Mouse (Mus musculus): Measurements from ENCODE around the gene Riiad1.

Riiad1 gene

DNA sequence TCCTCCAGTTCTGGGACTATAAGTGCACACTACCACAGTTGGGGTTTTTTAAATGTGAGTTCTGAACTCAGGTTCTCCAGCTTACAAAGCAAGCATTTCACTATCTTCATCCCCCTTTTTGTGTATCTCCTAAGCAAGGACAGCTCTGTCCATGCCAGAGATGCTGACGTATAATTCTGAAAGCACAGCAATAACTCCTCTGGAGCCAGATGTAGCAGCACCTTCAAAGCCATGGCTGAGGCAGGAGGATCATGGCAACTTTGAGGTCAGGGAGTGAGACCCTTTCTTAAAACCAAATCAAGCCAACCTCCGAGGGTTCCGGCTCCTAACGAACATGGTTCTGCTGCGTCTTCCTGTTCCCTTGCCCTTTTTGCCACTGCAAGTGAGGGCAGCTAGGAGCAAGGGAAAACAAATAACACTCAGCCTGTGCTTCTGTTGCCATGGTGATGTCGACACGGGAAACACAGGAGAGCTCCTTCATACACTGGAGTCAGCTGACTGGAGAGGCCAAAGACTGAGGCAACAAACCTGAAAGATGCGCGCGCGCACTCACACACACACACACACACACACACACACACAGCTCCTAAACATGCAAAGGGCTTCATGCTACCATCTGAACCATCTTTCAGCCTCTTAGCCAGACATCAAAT is 16.1 kb downstream of the Riiad1 start:
- 46% methylated on average over 11 of the region's 11 CpGs for WGBS

DNA sequence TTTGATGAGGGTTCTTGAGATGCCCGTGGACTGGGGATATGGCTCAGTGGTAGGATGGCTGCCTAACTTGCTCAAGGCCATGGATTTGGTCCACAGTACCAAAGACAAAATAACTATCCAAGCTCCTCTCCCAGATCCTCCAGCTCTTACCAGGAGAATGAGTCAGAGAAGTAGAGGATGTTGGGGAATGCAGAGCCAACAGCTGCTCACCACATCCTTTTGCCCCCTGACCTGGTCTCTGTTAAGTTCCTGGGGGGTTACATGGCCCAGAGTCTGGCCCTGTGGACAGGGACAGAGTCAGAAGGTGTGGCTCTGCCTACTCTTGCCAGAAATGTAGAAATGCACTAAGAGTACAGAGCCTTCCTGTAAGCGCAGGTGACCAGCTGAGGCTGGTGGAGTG is 20.3 kb downstream of the Riiad1 start:
- WGBS = 79% methylated on average over 2 of the region's 2 CpGs

DNA sequence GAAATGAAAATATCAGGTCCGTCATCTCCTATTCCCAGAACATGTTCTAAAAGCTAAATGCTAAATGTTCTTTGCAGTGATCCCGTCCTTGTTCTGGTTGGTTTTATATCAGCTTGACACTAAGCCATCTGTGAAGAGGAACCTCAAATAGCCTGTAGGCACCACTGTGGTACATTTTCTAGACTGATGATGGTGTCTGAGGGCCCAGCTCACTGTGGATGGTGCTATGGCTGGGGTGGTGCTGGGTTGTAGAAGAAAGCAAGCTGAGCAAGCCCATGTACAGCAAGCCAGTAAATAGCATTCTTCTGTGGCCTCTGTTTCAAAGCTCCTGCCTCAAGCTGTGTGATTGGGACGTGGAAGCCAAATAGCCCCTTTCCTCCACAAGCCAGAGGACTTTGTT is 23.1 kb downstream of the Riiad1 start:
- WGBS = 59% methylated on average over 3 of the region's 3 CpGs

DNA sequence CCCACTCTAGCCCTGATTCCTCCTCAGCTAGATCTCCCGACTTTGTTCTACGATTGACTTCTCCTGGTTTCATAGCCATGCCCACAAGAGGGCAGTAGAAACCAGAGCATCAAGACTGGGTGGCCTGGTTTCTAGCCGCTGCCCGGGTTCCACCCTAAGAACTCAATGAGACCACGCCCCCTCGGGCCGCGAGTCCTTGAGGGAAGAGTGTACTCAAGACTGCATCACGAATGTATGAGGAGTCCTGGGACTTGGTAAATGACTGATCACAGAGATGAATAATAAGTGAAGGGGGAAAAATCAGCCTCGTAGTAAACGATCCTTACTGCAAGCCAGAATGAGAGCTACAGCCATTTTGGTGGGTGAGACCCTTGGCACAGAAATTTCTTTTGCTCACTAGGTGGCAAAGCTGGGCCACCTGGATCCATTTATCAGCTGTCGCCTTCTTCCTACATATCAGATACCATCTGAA is 23.6 kb downstream of the Riiad1 start:
- WGBS = 1% methylated on average over 12 of the region's 12 CpGs

DNA sequence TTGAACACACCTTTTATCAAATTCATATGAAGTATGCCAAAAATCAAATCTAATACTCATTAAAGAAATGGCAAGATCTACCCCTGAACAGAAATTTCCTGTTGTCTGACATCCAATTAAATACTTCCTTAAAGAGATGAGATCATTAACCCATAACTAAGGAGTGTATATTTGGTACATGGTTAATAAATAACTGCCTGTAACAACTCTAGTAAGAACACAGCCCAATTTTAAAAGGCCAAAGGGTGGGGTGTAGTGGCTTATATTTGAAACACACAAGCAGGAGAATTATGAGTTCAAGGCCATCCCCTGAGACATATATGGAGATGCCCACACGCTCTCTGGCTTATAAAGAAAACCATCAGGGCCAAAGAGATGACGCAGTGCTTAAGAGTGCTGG is 30.8 kb downstream of the Riiad1 start:
- 94% methylated on average over 2 of the region's 2 CpGs for WGBS

DNA sequence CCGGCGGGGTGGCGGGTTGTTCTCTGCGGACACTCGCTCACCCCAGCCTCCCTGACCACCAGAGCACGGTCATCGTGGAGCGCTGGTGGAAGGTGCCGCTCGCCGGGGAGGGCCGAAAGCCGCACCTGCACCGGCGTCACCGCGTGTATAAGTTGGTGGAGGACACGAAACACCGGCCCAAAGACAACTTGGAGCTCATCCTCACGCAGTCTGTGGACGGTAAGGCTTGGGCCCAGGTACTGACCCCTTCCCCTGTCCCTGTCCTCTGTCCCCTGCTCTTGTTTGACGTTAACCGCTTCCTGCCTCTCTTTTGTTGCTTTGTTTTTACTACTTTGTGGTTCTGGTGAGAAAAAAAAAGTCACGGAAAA is 36.6 kb downstream of the Riiad1 start, which contains the start of gene Oaz3:
Gene Oaz3, minus strand, starts transcription at position 319 of the 368 bp plus-strand sequence.
- 1% methylated on average over 24 of the region's 24 CpGs for WGBS

DNA sequence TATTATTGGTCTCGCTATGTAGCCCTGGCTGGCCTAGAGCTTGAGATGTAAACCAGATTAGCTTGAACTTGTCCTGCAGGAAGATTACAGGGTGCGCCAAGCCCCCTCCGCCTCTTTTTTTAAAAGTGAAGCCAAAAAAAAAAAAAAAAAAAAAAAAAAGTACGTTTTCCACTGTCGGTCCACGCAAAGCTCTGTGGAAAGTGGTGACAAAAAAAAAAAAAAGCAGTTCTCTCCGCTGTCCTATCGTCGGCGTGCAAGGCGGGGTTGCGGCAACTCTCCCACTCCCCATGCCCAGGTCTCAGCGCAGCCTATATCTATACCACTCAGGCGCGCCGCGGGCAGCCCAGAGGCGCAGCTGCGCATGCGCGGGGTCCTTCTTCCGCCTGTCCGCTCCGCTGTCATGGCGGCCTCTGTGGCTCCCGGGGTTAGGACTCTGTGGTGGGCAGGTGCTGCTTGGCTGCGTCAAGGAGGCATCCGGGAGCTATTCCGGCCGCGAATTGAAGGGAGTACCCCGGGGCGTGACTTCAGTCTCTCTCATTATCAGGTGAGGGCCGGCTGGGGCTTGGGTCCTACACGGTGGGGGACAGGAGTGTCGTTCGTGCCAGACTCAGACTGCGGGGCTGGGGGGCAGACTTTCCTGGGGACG is 37.1 kb downstream of the Riiad1 start, which contains the start of gene Mrpl9:
Gene Mrpl9, plus strand, starts transcription at position 368 of the 646 bp plus-strand sequence.
- under 1% methylated on average over 37 of the region's 39 CpGs for WGBS

DNA sequence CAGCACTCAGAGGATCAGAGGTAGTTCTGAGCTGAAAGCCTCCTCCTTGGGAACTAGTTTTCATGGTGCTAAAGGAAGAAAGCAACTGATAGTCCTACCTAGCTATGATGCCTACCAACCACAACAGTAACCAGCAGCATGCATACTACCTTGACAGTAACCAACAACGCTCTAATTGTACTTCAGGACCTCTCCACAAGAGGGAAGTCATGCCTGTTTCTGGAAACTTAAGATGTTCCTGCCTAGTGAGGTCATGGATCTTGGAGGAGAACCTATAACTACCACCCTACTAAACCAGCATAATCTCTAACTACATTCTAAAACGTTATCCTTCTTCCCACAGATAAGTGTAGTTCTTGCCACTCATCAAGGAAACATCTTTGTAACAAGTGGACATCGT is 39.0 kb downstream of the Riiad1 start:
- WGBS = 43% methylated on average over 3 of the region's 3 CpGs

DNA sequence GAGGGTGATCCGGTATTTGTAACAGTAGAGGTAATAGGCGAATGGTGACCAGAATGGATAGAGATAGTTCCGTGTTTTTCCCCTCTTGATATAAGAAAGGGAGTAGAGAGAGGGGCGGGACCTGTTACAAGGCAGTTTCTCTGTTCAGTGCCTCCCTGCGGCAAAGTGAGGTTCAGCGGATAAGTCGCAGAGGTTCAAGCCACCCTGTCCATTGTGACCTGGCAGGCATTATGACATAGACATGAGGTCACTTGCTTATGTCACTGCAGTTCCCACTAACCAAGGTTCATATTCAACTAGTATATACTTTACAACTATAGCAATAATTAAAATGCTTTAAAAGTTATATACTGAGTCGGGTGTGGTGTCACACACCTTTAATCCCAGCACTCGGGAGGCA is 43.7 kb downstream of the Riiad1 start:
- 92% methylated on average over 9 of the region's 9 CpGs for whole genome bisulfite sequencing

DNA sequence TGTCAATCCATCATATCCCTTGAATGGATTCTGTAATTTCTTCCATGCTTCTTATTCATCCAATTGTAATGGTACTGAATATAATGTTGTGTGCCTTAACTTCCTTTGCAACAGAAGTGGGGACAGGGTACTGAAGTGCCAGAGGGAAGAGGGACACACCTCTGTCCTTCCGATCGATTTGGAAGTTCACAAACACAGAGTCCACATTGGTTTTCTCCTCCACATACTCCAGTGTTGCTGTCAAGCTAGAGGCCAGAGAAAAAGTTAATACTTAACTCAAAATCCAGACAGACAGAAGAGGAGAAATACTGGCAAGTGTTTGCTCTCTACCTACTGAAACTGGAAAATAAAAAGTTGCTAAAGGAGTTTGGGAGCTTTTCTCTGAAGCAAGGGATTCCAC is 45.8 kb downstream of the Riiad1 start:
- WGBS = 92% methylated on average over 2 of the region's 2 CpGs

DNA sequence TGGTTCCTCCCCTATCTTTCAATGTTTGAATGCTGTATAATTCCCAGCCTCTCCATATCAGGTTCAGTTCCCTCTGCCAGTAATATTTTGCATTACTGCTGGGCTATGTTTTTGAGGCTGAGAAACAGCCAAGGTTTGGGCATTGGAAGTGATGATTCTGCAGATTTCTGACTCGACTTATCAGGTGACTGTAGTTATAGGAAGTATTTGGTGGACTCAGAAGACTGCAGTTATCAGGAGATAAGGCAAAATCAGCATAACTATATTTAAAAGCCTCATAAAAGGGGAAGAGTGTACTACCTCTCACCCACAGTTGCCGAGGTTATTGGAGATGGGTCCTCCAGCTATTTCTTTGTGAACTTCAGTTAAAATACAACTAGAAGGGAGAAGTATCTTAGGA is 49.2 kb downstream of the Riiad1 start:
- WGBS = 81% methylated on average over 2 of the region's 2 CpGs
